Mouse (Mus musculus): ENCODE measurements around the gene Olfr347. TPM values are rescaled to one million over a fixed set of nuclear protein-coding genes. Genes with fewer than 3 reads are reported as not detected.

Gene Olfr347
- not detected in 2 replicates for polyA plus RNA-seq (2015; fragmentation: Nextera tagmentation; extraction: Ambion mirVana)

DNA sequence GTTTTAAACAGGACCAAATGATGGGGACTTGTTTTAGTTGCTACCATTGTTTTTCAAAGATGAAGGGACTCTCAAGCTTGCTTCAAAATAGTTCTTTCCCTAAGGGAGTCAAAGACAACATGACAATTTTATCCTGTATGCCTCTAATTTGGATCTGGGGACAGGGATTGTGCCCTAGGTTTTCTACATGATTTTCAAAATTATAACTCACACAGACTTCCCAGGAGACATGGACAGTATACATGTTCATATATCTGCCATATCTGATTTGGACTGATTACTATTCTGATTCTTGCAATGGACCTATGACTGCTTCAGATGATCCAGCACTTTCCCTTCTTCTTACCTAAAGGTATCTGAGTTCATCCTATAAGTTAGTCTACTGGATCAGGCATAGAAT lies at the start of gene Olfr347:
Gene Olfr347 (plus strand): TSS at position 301 of the 400 bp plus-strand sequence.
- no peaks in the 10 kb centered on the region for H3K4me1 ChIP-seq (ENCODE audit: control insufficient read depth, insufficient read depth, low read length)
- H3K27ac ChIP-seq (ENCODE audit: low read length), result no peak within 1 kb of the TSS
- no peaks in the 10 kb centered on the region for H3K9me3 ChIP-seq (replicated peaks; ENCODE audit: control insufficient read depth, low read length)
- H3K27me3 ChIP-seq (ENCODE audit: control insufficient read depth, insufficient read depth, low read length), result no peaks in the 10 kb centered on the region
- no peak within 1 kb of the TSS for H3K9ac ChIP-seq (ENCODE audit: low read length)
- ATAC-seq (ENCODE audit: insufficient read depth, low FRiP score), result no peak
- H3K36me3 ChIP-seq (ENCODE audit: control insufficient read depth, insufficient read depth, low read length), result no peaks in the 10 kb centered on the region
- no peak within 1 kb of the TSS for H3K4me3 ChIP-seq (replicated peaks; ENCODE audit: low read length)
- no peak within 1 kb of the TSS for H3K4me2 ChIP-seq (ENCODE audit: low read depth, low read length)

DNA sequence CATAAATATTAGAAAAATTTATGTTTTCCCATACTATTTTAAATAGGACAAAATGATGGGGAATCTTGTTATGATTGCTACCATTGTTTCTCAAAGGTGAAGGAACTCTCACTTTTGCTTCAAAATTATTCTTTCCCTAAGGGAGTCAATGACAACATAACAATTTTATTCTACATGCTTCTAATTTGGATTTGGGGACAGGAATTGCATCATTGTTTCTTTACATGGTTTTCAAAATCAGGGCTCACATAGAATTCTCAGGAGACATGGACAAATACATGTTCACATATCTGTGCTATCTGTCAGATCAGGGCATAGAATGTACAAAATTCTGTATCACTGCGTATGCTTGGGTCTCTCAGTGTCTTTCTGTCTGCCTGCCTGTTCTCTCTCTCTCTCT lies 46.2 kb upstream of the Olfr347 start, which contains the start of gene Olfr346:
Gene Olfr346 (plus strand): TSS at position 301 of the 400 bp plus-strand sequence.
- Histone ChIP-seq H3K9me3 (replicated peaks; ENCODE audit: control insufficient read depth, low read length) (no peaks in the 10 kb centered on the region), H3K27ac (ENCODE audit: low read length) (no peak within 1 kb of the TSS), H3K27me3 (ENCODE audit: control insufficient read depth, insufficient read depth, low read length) (no peaks in the 10 kb centered on the region), H3K9ac (ENCODE audit: low read length) (no peak within 1 kb of the TSS), H3K4me3 (replicated peaks; ENCODE audit: low read length) (no peak within 1 kb of the TSS), H3K4me1 (ENCODE audit: control insufficient read depth, insufficient read depth, low read length) (no peaks in the 10 kb centered on the region), H3K36me3 (ENCODE audit: control insufficient read depth, insufficient read depth, low read length) (no peaks in the 10 kb centered on the region), H3K4me2 (ENCODE audit: low read depth, low read length) (no peak within 1 kb of the TSS)
- no peak for ATAC-seq (ENCODE audit: insufficient read depth, low FRiP score)
- WGBS, result 78% methylated on average over 1 of the region's 1 CpGs

DNA sequence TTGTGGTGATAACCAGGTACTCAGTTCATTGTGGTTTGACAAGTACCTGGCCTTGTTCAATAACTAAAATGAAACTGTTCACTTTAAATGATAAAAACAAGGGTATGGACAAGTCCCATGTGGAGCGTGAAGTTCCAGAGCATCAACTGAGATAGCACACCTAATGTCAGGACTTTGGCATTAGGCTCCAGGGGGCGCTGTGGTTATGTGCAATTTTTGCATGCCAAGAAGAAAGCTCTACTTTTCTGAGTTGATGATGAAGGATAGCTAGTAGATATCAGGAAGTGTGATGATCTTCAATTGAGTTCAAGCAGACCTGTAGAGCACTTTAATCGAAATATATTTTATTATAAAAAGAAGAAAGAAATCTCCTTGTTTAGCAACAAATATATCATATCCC lies 4.5 kb downstream of the Olfr347 start:
- no peaks in the 10 kb centered on the region for H3K4me1 ChIP-seq (ENCODE audit: control insufficient read depth, insufficient read depth, low read length)
- H3K27ac ChIP-seq (ENCODE audit: low read length), result no peak overlapping the region
- no peaks in the 10 kb centered on the region for H3K27me3 ChIP-seq (ENCODE audit: control insufficient read depth, insufficient read depth, low read length)
- ATAC-seq (ENCODE audit: insufficient read depth, low FRiP score), result no peak
- H3K9me3 ChIP-seq (replicated peaks; ENCODE audit: control insufficient read depth, low read length), result no peaks in the 10 kb centered on the region
- 52% methylated on average over 3 of the region's 3 CpGs for WGBS
- no peaks in the 10 kb centered on the region for H3K36me3 ChIP-seq (ENCODE audit: control insufficient read depth, insufficient read depth, low read length)
- H3K4me2 ChIP-seq (ENCODE audit: low read depth, low read length), result no peak overlapping the region
- no peak overlapping the region for H3K9ac ChIP-seq (ENCODE audit: low read length)
- H3K4me3 ChIP-seq (replicated peaks; ENCODE audit: low read length), result no peak overlapping the region

- 59% methylated on average over 2 of the region's 2 CpGs for WGBS
- no peak for ATAC-seq (ENCODE audit: insufficient read depth, low FRiP score)
- Histone ChIP-seq H3K9ac (ENCODE audit: low read length) (no peak within 1 kb of the TSS), H3K36me3 (ENCODE audit: control insufficient read depth, insufficient read depth, low read length) (no peaks in the 10 kb centered on the region), H3K27ac (ENCODE audit: low read length) (no peak within 1 kb of the TSS), H3K4me2 (ENCODE audit: low read depth, low read length) (no peak within 1 kb of the TSS), H3K4me1 (ENCODE audit: control insufficient read depth, insufficient read depth, low read length) (no peaks in the 10 kb centered on the region), H3K27me3 (ENCODE audit: control insufficient read depth, insufficient read depth, low read length) (no peaks in the 10 kb centered on the region), H3K9me3 (replicated peaks; ENCODE audit: control insufficient read depth, low read length) (no peaks in the 10 kb centered on the region), H3K4me3 (replicated peaks; ENCODE audit: low read length) (no peak within 1 kb of the TSS)
Observed at GRCm38 (mm10) chr2:36783976-36784375, 52.3 kb downstream of the Olfr347 start, which contains the start of gene Olfr348. TSS of gene Olfr348 (plus strand) at chr2:36784276.

Other genes with a start within 250 kb of the Olfr347 start
- not detected in 2 replicates for gene Olfr341, start 249.4 kb upstream of the Olfr347 start, polyA plus RNA-seq (2015; fragmentation: Nextera tagmentation; extraction: Ambion mirVana)
- not detected in 2 replicates for gene Olfr342, start 206.9 kb upstream of the Olfr347 start, polyA plus RNA-seq (2015; fragmentation: Nextera tagmentation; extraction: Ambion mirVana)
- gene Olfr344, start 165.2 kb upstream of the Olfr347 start, polyA plus RNA-seq (2015; fragmentation: Nextera tagmentation; extraction: Ambion mirVana), result not detected in 2 replicates
- gene Olfr345, start 91.9 kb upstream of the Olfr347 start, polyA plus RNA-seq (2015; fragmentation: Nextera tagmentation; extraction: Ambion mirVana), result not detected in 2 replicates
- gene Olfr346, start 46.1 kb upstream of the Olfr347 start, polyA plus RNA-seq (2015; fragmentation: Nextera tagmentation; extraction: Ambion mirVana), result not detected in 2 replicates
- gene Olfr348, start 52.4 kb downstream of the Olfr347 start, polyA plus RNA-seq (2015; fragmentation: Nextera tagmentation; extraction: Ambion mirVana), result not detected in 2 replicates
- not detected in 2 replicates for gene Olfr50, start 58.6 kb downstream of the Olfr347 start, polyA plus RNA-seq (2015; fragmentation: Nextera tagmentation; extraction: Ambion mirVana)
- gene Olfr3, start 85.1 kb downstream of the Olfr347 start, polyA plus RNA-seq (2015; fragmentation: Nextera tagmentation; extraction: Ambion mirVana), result not detected in 2 replicates
- not detected in 2 replicates for gene Olfr350, start 114.4 kb downstream of the Olfr347 start, polyA plus RNA-seq (2015; fragmentation: Nextera tagmentation; extraction: Ambion mirVana)
- not detected in 2 replicates for gene Olfr351, start 130.8 kb downstream of the Olfr347 start, polyA plus RNA-seq (2015; fragmentation: Nextera tagmentation; extraction: Ambion mirVana)
- gene Olfr352, start 136.6 kb downstream of the Olfr347 start, polyA plus RNA-seq (2015; fragmentation: Nextera tagmentation; extraction: Ambion mirVana), result not detected in 2 replicates
- gene Olfr353, start 161.0 kb downstream of the Olfr347 start, polyA plus RNA-seq (2015; fragmentation: Nextera tagmentation; extraction: Ambion mirVana), result not detected in 2 replicates
- not detected in 2 replicates for gene Olfr354, start 173.8 kb downstream of the Olfr347 start, polyA plus RNA-seq (2015; fragmentation: Nextera tagmentation; extraction: Ambion mirVana)
- not detected in 2 replicates for gene Olfr355, start 197.0 kb downstream of the Olfr347 start, polyA plus RNA-seq (2015; fragmentation: Nextera tagmentation; extraction: Ambion mirVana)
- gene Olfr356, start 205.2 kb downstream of the Olfr347 start, polyA plus RNA-seq (2015; fragmentation: Nextera tagmentation; extraction: Ambion mirVana), result not detected in 2 replicates

Data from stomach, embryonic 16.5 days (tissue).